Mouse (Mus musculus): ENCODE results near the gene Chuk.

GRCm38 (mm10) chr19:44148991-44149390, 41.7 kb upstream of the Chuk start:
- TF ChIP-seq CTCF (IDR thresholded peaks at IDR 0.05; ENCODE audit: low read depth) (no peak), EP300 (IDR thresholded peaks at IDR 0.05; ENCODE audit: low read depth) (no peak)

Measured in heart, postnatal 0 days (tissue).